12 mouse cellular contexts compared by ENCODE assay signal in the genomic region with DNA sequence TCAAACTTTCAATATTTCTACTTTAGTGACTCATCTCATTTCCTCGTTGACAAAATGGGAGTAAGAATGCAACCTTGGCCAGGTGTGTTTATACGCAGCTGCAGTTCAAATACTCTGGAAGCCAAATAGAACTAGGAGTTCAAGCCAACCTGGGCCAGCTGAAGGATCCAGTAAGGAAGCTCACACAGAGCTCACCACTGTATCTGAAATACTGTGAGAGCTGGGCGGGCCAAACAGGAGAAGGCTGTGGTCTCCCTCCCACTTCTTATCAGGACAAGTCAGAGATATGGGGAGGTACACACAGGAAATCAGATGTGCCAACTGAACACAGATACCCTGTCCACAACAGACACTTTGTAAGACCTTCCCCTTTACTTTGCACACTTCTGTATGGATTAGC.
A peak's percentile ranks its signal among the peaks of the same experiment; 100 is the strongest.
DNase-seq lines count a peak whose midpoint lies in the region; ATAC-seq and TF ChIP-seq lines count a peak whose summit lies in the region.
"Had no signal": no experiment of that assay in that cellular context is flagged by ENCODE, and none has a peak within 500 bp of the region (broad histone marks: within the 10 kb centered on the region; RNA-seq: fewer than 3 reads in every experiment).

No protein-coding gene starts in this region.

- no peak for DNase-seq in hindbrain, embryonic 10.5 days (ENCODE audit: low spot score)
- DNase-seq in 416B (ENCODE audit: low read depth) = peak; percentile 90
- peak in 1 of 3 experiments; percentile 9 for DNase-seq in liver, embryonic 14.5 days (ENCODE audit: low read depth in 3 of 3, low spot score in 3 of 3)
- DNase-seq in spleen, postnatal 36 days (ENCODE audit: low spot score in 2 of 2) = no peak
- DNase-seq in ovary, postnatal 10 days (ENCODE audit: low spot score) = no peak
- no peak for DNase-seq in frontal cortex, adult 2 months (ENCODE audit: extremely low spot score in 1 of 2, low spot score in 1 of 2)

- no peak overlapping the region for H3K4me2 ChIP-seq in hindbrain, embryonic 13.5 days
- no peak overlapping the region for H3K4me2 ChIP-seq in liver, embryonic 14.5 days (ENCODE audit: low read depth)
- H3K4me2 ChIP-seq: embryonic facial prominence, embryonic 15.5 days; heart, embryonic 11.5 days had no signal

- WGBS in hindbrain, embryonic 13.5 days = 96% methylated on average over 3 of the region's 3 CpGs
- WGBS in hindbrain, embryonic 10.5 days = 92% methylated on average over 3 of the region's 3 CpGs
- 36% methylated on average over 3 of the region's 3 CpGs for WGBS in liver, embryonic 14.5 days (ENCODE audit: insufficient replicate concordance)

- peak; percentile 32; the same call in 1 of the 2 replicates for TF ChIP-seq EP300 in liver, embryonic 14.5 days (IDR thresholded peaks at IDR 0.05; ENCODE audit: low read depth)

- H3K4me1 ChIP-seq in hindbrain, embryonic 13.5 days (replicated peaks) = peaks cover 26% of the 10 kb centered on the region
- 0 out of 2 replicates have a peak, but pooled peaks cover 6% of the 10 kb centered on the region for H3K4me1 ChIP-seq in hindbrain, embryonic 10.5 days (replicated peaks)
- H3K4me1 ChIP-seq in liver, embryonic 14.5 days (replicated peaks; ENCODE audit: control insufficient read depth in 2 of 2, insufficient read depth in 2 of 2, low read length in 1 of 2) = peaks cover 0 to 8% of the 10 kb centered on the region in 2 experiments; a peak in 2 of 4 replicates

- H3K36me3 ChIP-seq in hindbrain, embryonic 13.5 days = peaks cover 44% of the 10 kb centered on the region
- peaks cover 55% of the 10 kb centered on the region for H3K36me3 ChIP-seq in hindbrain, embryonic 10.5 days
- no peaks in the 10 kb centered on the region for H3K36me3 ChIP-seq in liver, embryonic 14.5 days (replicated peaks; ENCODE audit: control insufficient read depth, insufficient read depth, low read depth)

- H3K9ac ChIP-seq in hindbrain, embryonic 13.5 days = peak overlapping the region; percentile 39; the same call in 1 of the 2 replicates
- no peak overlapping the region for H3K9ac ChIP-seq in liver, embryonic 14.5 days (replicated peaks)
- H3K9ac ChIP-seq: embryonic facial prominence, embryonic 15.5 days had no signal

- no peaks in the 10 kb centered on the region for H3K27me3 ChIP-seq in hindbrain, embryonic 13.5 days
- no peaks in the 10 kb centered on the region for H3K27me3 ChIP-seq in hindbrain, embryonic 10.5 days (ENCODE audit: insufficient read depth, poor library complexity, severe bottlenecking)
- no peaks in the 10 kb centered on the region for H3K27me3 ChIP-seq in liver, embryonic 14.5 days (ENCODE audit: control insufficient read depth, insufficient read depth, low read length)
- H3K27me3 ChIP-seq: embryonic facial prominence, embryonic 15.5 days; Patski had no signal

- ATAC-seq in hindbrain, embryonic 13.5 days (ENCODE audit: low FRiP score) = no peak
- ATAC-seq in common myeloid progenitor, adult 5-6 weeks (replicated peaks; ENCODE audit: low read depth, poor library complexity, severe bottlenecking) = peak; percentile 66
- ATAC-seq in liver, embryonic 14.5 days (ENCODE audit: insufficient read depth) = peak; percentile 55; the same call in 1 of the 2 replicates
- ATAC-seq: Patski had no signal

- no peak for TF ChIP-seq CTCF in liver, embryonic 14.5 days (IDR thresholded peaks at IDR 0.05; ENCODE audit: low read depth)

- peak overlapping the region; percentile 42; the same call in 1 of the 2 replicates for H3K27ac ChIP-seq in hindbrain, embryonic 13.5 days
- no peak overlapping the region for H3K27ac ChIP-seq in hindbrain, embryonic 10.5 days
- H3K27ac ChIP-seq in liver, embryonic 14.5 days = no peak overlapping the region

- no peak overlapping the region for H3K4me3 ChIP-seq in hindbrain, embryonic 13.5 days
- H3K4me3 ChIP-seq in hindbrain, embryonic 10.5 days = no peak overlapping the region
- no peak overlapping the region for H3K4me3 ChIP-seq in liver, embryonic 14.5 days (ENCODE audit: insufficient read depth in 1 of 2, low read depth in 2 of 2, low read length in 2 of 2)
- H3K4me3 ChIP-seq: embryonic facial prominence, embryonic 15.5 days; midbrain, embryonic 10.5 days had no signal

- no peaks in the 10 kb centered on the region for H3K9me3 ChIP-seq in hindbrain, embryonic 13.5 days
- no peaks in the 10 kb centered on the region for H3K9me3 ChIP-seq in hindbrain, embryonic 10.5 days
- H3K9me3 ChIP-seq in liver, embryonic 14.5 days (ENCODE audit: control insufficient read depth, low read length) = no peaks in the 10 kb centered on the region
- H3K9me3 ChIP-seq: embryonic facial prominence, embryonic 15.5 days; midbrain, embryonic 10.5 days had no signal
